Mouse (Mus musculus) embryonic facial prominence, embryonic 10.5 days (tissue): ENCODE measurements at regions not wholly inside any gene's neighbourhood (a gene's known extent, or its start where the extent isn't known, plus 50 kb on each side); places are given as distances from the start of the nearest gene placed in this dataset.
A peak's percentile ranks its signal among the peaks of the same experiment; 100 is the strongest.
"Not testable (repeated sequence)": the region's sequence is repeated elsewhere in the genome, so short reads cannot be mapped to it uniquely, and the experiment has no call there.

Source experiments
- DNase-seq: peaks from one replicate; pipeline ENCODE4 v3.0.0-alpha.2; 2017; ENCODE audit warnings: low spot score
- H3K27ac ChIP-seq: fragments of 300-500 bp; sonication (generic); replicated peaks from 2 replicates; pipeline ENCODE4 v1.5.1; 2016; ENCODE audit warnings: mild to moderate bottlenecking
- H3K27me3 ChIP-seq: fragments of 300-500 bp; sonication (generic); replicated peaks from 2 replicates; pipeline ENCODE4 v1.6.1; 2016; ENCODE audit warnings: low read depth, mild to moderate bottlenecking; ENCODE audit not compliant: poor library complexity, severe bottlenecking
- H3K36me3 ChIP-seq: fragments of 300-500 bp; sonication (generic); replicated peaks from 2 replicates; pipeline ENCODE4 v1.6.1; 2016; ENCODE audit warnings: mild to moderate bottlenecking, moderate library complexity
- H3K4me1 ChIP-seq: fragments of 300-500 bp; sonication (generic); 2 replicates; pipeline ENCODE4 v1.6.1; 2016
- H3K4me3 ChIP-seq: fragments of 300-500 bp; sonication (generic); 2 replicates; pipeline ENCODE4 v1.5.1; 2016; ENCODE audit warnings: mild to moderate bottlenecking, moderate library complexity
- H3K9me3 ChIP-seq: fragments of 300-500 bp; sonication (generic); 2 replicates; pipeline ENCODE4 v1.6.1; 2016; ENCODE audit warnings: mild to moderate bottlenecking
- WGBS: fragments of 180-500 bp; shearing (Covaris S2); methylation state at CpG from one replicate; pipeline ENCODE4 v1.1.7; 2016; 5-methylcytosine and 5-hydroxymethylcytosine counted together

DNA sequence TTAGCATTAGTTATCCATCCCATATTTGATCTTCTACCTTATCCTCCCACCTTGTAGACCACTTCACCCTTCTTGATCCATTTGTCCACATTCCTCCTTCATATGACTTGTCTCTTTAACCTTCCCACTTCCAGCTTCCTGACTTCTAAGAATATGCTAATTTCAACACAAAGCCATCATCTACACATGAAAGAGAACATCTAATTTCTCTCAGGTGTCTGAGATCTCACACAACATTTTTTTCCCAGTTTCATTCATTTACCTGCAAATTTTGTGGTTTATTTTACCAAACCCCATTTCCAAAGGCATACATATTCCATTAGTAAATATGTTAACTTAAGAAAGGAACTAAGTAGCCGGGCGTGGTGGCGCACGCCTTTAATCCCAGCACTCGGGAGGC is 593.3 kb upstream of the Slc8a1 start:
- 89% methylated on average over 5 of the region's 5 CpGs for whole genome bisulfite sequencing
- Histone ChIP-seq H3K4me1 (no peaks in the 10 kb centered on the region), H3K27me3 (no peaks in the 10 kb centered on the region), H3K9me3 (no peaks in the 10 kb centered on the region), H3K4me3 (no peak overlapping the region), H3K27ac (no peak overlapping the region), H3K36me3 (no peaks in the 10 kb centered on the region)
- no peak for DNase-seq

GRCm38 (mm10) chr17:82312191-82312590 is 574.0 kb upstream of the Slc8a1 start:
- Histone ChIP-seq H3K27ac (no peak overlapping the region), H3K4me3 (no peak overlapping the region), H3K9me3 (no peaks in the 10 kb centered on the region), H3K4me1 (no peaks in the 10 kb centered on the region), H3K36me3 (no peaks in the 10 kb centered on the region), H3K27me3 (no peaks in the 10 kb centered on the region)
- 81% methylated on average over 5 of the region's 5 CpGs for WGBS
- no peak for DNase-seq

- Histone ChIP-seq H3K27me3 (no peaks in the 10 kb centered on the region), H3K4me1 (no peaks in the 10 kb centered on the region), H3K4me3 (no peak overlapping the region), H3K27ac (no peak overlapping the region), H3K9me3 (no peaks in the 10 kb centered on the region), H3K36me3 (no peaks in the 10 kb centered on the region)
- DNase-seq: no peak
Observed at GRCm38 (mm10) chr17:82306347-82306746, 568.2 kb upstream of the Slc8a1 start.

- DNase-seq: no peak
- no peaks in the 10 kb centered on the region for H3K36me3 ChIP-seq
- H3K27ac ChIP-seq: no peak overlapping the region
- no peaks in the 10 kb centered on the region for H3K9me3 ChIP-seq
- H3K4me3 ChIP-seq: no peak overlapping the region
- H3K27me3 ChIP-seq: no peaks in the 10 kb centered on the region
- H3K4me1 ChIP-seq: no peaks in the 10 kb centered on the region
- WGBS: 86% methylated on average over 3 of the region's 3 CpGs
Observed at GRCm38 (mm10) chr17:82277728-82278127, 539.6 kb upstream of the Slc8a1 start.

- no peaks in the 10 kb centered on the region for H3K4me1 ChIP-seq
- no peaks in the 10 kb centered on the region for H3K36me3 ChIP-seq
- H3K4me3 ChIP-seq: no peak overlapping the region
- no peaks in the 10 kb centered on the region for H3K27me3 ChIP-seq
- 84% methylated on average over 4 of the region's 4 CpGs for WGBS
- no peak overlapping the region for H3K27ac ChIP-seq
- no peaks in the 10 kb centered on the region for H3K9me3 ChIP-seq
- no peak for DNase-seq
Observed at GRCm38 (mm10) chr17:82273946-82274345, 535.8 kb upstream of the Slc8a1 start.

GRCm38 (mm10) chr17:82272845-82273244 is 534.7 kb upstream of the Slc8a1 start:
- Histone ChIP-seq H3K4me1 (no peaks in the 10 kb centered on the region), H3K27ac (no peak overlapping the region), H3K9me3 (no peaks in the 10 kb centered on the region), H3K36me3 (no peaks in the 10 kb centered on the region), H3K4me3 (no peak overlapping the region), H3K27me3 (no peaks in the 10 kb centered on the region)
- 97% methylated on average over 1 of the region's 1 CpGs for WGBS
- DNase-seq: no peak

- 93% methylated on average over 5 of the region's 5 CpGs for whole genome bisulfite sequencing
- not testable (repeated sequence) for H3K36me3 ChIP-seq
Observed at GRCm38 (mm10) chr17:82266842-82267241, 528.7 kb upstream of the Slc8a1 start.

GRCm38 (mm10) chr17:82252362-82252761 is 514.2 kb upstream of the Slc8a1 start:
- Histone ChIP-seq H3K9me3 (no peaks in the 10 kb centered on the region), H3K27ac (no peak overlapping the region), H3K4me3 (no peak overlapping the region), H3K27me3 (no peaks in the 10 kb centered on the region), H3K36me3 (no peaks in the 10 kb centered on the region), H3K4me1 (no peaks in the 10 kb centered on the region)
- no peak for DNase-seq
- WGBS: 91% methylated on average over 2 of the region's 2 CpGs

More at GRCm38 (mm10) chr17:82266842-82267241, 528.7 kb upstream of the Slc8a1 start:
- H3K4me3 ChIP-seq, H3K27ac ChIP-seq, DNase-seq, H3K4me1 ChIP-seq, H3K9me3 ChIP-seq, H3K27me3 ChIP-seq: not testable (repeated sequence)

GRCm38 (mm10) chr17:82251841-82252240 is 513.7 kb upstream of the Slc8a1 start:
- no peak for DNase-seq
- Histone ChIP-seq H3K27ac (no peak overlapping the region), H3K4me3 (no peak overlapping the region), H3K27me3 (no peaks in the 10 kb centered on the region), H3K36me3 (no peaks in the 10 kb centered on the region), H3K9me3 (no peaks in the 10 kb centered on the region), H3K4me1 (no peaks in the 10 kb centered on the region)

GRCm38 (mm10) chr17:82238361-82238760 is 500.2 kb upstream of the Slc8a1 start:
- no peak overlapping the region for H3K27ac ChIP-seq
- 55% methylated on average over 1 of the region's 1 CpGs for WGBS
- no peaks in the 10 kb centered on the region for H3K36me3 ChIP-seq
- DNase-seq: no peak
- H3K4me3 ChIP-seq: no peak overlapping the region
- H3K4me1 ChIP-seq: no peaks in the 10 kb centered on the region
- no peaks in the 10 kb centered on the region for H3K9me3 ChIP-seq
- H3K27me3 ChIP-seq: no peaks in the 10 kb centered on the region

DNA sequence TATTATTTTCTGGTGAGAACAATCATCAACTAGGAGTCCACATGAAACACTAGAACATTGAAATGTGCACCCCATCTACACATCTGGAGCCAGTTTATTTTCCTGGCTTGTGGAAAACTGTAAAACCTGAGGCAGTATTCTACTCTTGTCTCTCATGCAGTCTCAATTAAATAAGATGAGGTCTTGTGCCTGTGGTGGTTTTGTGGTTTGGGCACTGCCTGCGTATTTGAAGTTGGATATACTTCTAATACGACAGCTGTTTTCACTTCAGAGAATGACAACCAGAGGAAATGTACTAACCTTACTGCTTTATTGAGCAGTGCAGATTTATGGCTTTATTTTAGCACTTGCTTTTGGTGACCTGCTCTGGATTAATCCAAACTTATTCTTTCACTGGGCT is 499.3 kb upstream of the Slc8a1 start:
- Histone ChIP-seq H3K4me3 (no peak overlapping the region), H3K9me3 (no peaks in the 10 kb centered on the region), H3K27ac (no peak overlapping the region), H3K36me3 (no peaks in the 10 kb centered on the region), H3K27me3 (no peaks in the 10 kb centered on the region), H3K4me1 (no peaks in the 10 kb centered on the region)
- 50% methylated on average over 2 of the region's 2 CpGs for WGBS
- DNase-seq: peak; percentile 11

DNA sequence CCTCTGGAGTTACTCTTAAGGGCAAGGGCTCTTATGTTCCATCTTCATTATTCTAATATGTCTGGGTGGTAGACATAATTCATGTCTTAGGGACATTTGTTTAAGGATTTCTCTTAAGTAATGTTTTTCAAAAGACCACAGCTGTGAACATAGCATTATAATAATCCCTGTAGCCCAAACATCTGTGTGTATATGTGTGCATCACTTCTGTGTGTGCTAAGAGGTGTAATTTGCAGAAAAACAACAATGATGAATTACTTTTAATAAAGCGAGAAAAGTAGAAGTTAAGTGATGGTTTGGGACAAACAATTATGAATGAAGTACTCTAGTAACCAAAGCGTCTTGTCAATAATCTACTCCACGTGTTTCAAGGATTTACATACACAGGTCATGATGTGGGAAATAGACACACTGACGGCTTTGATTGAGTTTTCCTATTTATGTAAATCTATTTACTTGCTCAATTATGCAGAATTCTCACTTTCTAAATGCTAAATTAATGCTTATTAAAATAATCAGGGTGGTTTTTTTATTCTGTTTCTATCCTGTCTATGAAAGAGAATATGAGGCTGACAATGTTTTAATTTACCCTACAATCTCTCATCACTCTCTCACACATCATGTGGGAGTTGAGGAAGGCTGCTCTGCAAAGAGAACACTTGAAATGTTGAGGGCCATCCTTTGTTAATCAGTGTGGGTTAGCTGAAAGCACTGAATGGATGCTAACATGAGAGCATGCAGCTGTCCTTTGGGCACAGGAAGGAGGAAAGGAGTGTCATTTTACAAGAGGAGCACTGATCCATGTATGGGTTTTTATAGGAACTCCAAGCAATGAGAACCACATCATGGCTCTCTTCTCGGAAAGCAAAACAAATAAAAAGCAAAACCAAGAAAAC is 477.8 kb upstream of the Slc8a1 start:
- WGBS: 86% methylated on average over 5 of the region's 5 CpGs
- no peaks in the 10 kb centered on the region for H3K9me3 ChIP-seq
- no peak for DNase-seq

GRCm38 (mm10) chr17:82199981-82200380 is 461.8 kb upstream of the Slc8a1 start:
- H3K9me3 ChIP-seq: no peaks in the 10 kb centered on the region
- H3K4me1 ChIP-seq: no peaks in the 10 kb centered on the region
- no peak overlapping the region for H3K27ac ChIP-seq
- 82% methylated on average over 2 of the region's 2 CpGs for WGBS
- H3K27me3 ChIP-seq: no peaks in the 10 kb centered on the region
- H3K36me3 ChIP-seq: no peaks in the 10 kb centered on the region
- DNase-seq: no peak
- no peak overlapping the region for H3K4me3 ChIP-seq

More for the DNA sequence above, 477.8 kb upstream of the Slc8a1 start:
- Histone ChIP-seq H3K4me3 (no peak overlapping the region), H3K27me3 (no peaks in the 10 kb centered on the region), H3K27ac (no peak overlapping the region), H3K4me1 (no peaks in the 10 kb centered on the region), H3K36me3 (no peaks in the 10 kb centered on the region)
